Mouse (Mus musculus): Measurements from ENCODE around the gene Fam243.

GRCm38 (mm10) chr16:92325062-92325406, 3.8 kb upstream of the Fam243 start:
- no peak for TF ChIP-seq CTCF (IDR thresholded peaks at IDR 0.05; ENCODE audit: low read depth)
- no peak for TF ChIP-seq EP300 (IDR thresholded peaks at IDR 0.05; ENCODE audit: low read depth)

Measured in heart, postnatal 0 days (tissue).